Mouse (Mus musculus) c-Kit-positive CD71-positive TER-119-positive erythroid progenitor cells, embryonic 14.5 days (primary cell): Measurements from ENCODE around the gene Bicd2.
A peak's percentile ranks its signal among the peaks of the same experiment; 100 is the strongest.
"Not testable (repeated sequence)": the region's sequence is repeated elsewhere in the genome, so short reads cannot be mapped to it uniquely, and the experiment has no call there.

Experiments used
- DNase-seq: peaks from one replicate; pipeline ENCODE4 v3.0.0-alpha.2; 2013; ENCODE audit warnings: low spot score

Bicd2 gene

DNA sequence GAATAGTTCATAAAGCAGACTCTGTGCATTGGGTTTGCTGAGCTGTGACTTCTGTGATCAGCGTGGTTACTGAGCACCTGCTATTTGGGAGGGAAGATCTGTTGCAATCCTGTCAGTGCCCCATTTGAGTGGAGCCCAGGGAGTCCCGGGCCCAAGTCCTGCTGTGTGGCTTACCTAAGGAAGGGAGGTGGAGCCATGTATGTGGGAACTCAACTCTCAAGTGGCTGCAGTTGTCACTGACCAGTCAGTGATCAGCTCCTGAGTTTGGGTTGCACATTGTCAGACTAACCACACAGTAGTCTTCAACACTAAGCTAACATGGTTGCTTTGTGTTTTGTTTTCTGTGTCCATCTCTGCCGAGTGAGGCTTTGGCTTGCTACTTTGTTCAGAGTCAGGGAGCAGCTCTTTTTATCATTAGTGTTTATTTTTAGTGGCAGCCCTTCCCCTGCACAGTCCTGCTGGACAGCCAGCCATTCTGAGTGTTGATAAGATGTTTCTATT, 19.6 kb downstream of the Bicd2 start:
- DNase-seq, result no peak

DNA sequence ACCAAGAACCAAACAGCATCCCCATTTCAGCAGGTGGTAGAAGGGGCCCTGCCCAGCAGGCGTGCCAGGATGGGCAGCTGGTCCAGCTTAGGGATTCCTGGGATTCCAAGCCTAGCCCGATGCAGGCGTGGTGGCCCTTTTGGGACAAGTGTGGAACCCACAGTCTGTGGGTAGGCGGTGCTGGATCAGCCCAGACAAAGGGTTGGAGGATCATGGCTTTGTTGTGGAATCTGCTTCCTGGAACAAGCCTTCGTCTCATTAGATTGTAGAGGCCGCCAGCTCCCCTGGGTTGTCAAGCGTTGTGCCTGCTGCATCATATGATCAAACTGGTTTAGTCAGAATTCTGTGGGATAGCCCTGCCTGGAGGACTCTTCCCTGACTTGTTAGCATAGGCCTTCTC, 21.0 kb downstream of the Bicd2 start:
- DNase-seq, result no peak

DNA sequence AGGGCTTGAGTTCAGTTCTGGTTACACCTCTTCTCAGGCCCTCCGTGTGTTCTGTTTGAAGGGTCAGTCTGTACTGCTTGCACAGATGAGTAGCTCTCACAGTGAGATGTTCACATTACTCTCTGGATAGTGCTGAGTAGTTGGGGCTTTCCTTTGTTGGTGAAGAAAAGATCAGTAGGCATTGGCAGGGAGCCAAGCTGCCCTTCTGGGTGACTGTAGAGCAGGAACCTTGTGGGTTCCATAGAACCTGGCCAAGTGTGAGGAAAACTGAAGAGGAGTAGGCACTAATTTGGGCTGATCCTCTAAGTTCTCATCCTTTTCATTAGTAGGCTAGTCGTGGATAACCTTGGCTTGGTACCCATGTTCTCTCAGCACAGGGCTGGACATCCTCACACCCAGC, 21.4 kb downstream of the Bicd2 start:
- no peak for DNase-seq

DNA sequence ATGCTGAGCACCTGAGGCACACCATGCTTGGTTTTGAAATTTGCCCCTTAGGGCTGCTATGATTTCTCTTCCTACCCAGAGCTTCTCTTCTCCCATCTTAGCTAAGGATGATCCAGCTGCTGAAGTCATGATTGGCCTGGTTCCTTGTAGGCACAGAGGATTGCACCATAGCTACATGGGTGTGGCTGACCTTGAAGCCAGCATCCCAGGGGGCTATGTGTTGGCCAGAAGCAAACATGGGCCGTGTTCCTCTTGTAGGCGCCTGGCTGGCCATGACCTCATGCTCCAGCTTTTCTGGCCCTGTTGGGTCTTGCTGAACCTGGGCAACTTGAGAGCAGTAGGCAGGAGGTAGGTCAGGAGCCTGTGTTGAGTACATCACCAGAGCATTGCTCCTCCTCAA, 23.3 kb downstream of the Bicd2 start:
- DNase-seq, result no peak

DNA sequence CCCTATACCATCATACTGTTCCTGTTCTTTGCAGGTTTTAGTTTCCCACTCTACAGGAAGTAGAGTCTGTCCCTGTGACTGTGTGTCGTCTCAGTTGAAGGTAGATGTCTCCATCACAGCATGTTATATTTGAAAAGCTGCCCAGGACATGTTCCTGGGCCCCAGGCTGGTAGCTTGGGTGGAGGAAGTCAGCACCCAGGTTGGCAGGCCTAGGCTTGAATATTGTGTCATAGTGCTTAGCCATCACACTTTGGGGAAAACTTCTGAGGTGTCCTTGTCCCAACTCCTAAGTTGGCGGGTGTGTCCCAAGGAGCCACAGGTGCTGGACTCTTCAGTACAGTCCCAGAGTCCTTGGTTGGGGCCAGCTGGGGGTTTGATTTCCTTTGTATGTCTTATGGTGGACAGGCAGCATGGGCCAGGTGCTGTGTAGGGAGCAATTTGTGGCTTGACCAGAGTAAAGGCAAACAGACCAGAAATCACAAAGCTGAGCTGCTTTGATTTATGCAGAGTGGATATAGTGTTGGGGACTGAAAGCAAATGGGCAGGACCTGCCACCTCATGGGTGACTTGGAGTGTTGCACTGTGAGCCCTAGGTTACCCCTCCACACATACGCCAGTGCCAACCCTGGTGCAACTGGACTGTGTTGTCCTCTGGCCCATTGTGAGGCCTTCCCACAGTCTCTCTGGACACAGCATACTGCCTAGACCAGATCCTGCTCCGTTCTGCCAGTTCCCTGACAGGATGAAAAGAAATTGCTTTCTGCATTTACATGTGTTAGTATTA, 26.5 kb downstream of the Bicd2 start:
- DNase-seq, result no peak

DNA sequence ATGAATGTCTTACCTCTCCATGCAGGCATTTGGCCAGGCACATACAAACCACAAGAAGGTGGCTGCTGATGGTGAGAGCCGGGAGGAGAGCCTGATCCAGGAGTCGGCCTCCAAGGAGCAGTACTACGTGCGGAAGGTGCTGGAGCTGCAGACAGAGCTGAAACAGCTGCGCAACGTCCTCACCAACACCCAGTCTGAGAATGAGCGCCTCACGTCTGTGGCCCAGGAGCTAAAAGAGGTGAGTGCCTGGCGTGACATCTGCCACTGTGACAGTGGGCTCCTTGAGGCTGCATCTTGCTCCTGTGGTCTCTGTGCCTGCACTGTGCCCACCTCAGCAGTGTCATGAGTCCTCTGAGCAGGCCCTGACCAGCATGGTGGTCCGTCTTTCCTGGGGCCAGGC, 28.0 kb downstream of the Bicd2 start:
- DNase-seq, result no peak

DNA sequence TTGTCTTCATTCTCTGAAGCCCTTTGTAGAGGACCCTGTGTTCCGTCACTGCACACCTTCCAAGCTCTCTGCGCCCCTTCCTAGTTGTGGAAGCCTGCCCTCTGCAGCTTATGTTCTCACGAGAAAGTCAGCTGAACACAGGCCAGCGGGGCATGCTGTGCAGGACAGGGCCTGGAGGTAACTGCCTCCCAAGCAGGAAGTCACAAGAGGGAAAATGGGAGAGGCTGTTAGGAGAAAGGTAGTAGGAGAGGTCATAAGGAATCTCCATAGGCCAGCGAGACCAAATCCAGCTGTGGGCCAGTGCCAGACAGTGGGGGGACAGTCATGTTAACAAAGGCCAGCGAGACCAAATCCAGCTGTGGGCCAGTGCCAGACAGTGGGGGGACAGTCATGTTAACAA, 28.8 kb downstream of the Bicd2 start:
- not testable (repeated sequence) for DNase-seq

DNA sequence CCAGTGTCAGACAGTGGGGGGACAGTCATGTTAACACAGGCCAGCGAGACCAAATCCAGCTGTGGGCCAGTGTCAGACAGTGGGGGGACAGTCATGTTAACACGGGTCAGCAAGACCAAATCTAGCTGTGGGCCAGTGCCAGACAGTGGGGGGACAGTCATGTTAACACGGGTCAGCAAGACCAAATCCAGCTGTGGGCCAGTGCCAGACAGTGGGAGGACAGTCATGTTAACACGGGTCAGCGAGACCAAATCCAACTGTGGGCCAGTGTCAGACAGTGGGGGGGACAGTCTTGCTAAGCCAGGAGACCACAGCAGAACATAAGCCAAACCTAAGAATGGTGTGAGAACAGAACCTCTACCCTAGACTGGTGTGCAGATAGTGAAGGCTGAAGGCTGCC, 29.5 kb downstream of the Bicd2 start:
- not testable (repeated sequence) for DNase-seq

DNA sequence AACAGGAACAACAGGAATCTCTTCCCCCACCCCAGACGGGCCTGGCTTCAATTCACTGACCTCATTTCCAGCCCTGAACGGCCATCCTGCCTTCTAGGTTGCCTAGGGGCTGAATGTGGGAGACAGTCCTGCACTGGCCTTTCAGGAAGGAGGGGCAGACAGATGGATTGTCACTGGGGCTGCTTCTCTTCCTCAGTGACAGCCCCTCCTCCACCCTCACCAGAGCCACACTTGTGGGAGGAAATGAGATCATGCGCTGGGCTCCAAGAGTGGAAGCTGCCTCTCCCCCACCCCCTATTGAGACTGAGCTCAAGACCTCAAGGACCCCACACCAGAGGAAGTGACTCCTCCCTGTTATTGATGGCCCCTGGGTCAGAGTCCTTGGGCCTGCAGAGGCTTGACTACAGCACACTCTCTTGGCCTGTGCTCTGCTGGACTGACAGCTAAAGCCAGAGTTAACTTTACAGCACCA, 30.1 kb downstream of the Bicd2 start:
- DNase-seq, result no peak

DNA sequence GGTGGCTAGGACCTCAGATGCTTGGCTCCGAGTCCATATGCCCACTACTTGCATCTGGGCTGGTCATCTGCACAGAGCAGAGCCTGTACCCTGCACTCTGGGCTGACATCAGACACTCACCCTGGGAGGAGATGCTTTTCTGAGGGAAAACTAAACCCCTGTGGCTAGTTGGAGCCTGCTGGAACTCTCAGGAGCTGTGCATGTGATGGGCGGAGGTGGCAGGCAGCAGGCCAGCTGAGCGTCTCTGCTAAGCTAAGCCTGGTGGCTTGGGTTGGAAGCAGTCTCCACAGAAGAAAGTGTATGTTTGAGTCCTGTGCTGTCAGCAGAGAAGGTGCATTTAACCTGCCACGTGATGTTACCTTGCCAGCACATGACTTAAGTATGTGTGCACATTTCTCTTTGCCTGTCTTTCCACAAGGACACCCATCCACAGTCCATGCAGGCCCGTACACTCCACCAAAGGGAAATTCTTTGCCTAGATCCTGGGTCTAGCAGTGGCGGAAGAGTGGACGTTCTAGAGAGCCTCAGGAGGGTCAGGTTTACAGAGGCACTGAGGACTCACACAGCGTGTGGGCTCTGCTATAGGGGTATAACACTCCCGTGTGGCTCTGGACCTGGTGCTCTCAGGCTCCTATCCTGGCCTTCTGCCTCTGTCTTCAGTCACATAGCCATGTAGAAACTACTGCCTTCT, 31.1 kb downstream of the Bicd2 start:
- DNase-seq, result no peak

DNA sequence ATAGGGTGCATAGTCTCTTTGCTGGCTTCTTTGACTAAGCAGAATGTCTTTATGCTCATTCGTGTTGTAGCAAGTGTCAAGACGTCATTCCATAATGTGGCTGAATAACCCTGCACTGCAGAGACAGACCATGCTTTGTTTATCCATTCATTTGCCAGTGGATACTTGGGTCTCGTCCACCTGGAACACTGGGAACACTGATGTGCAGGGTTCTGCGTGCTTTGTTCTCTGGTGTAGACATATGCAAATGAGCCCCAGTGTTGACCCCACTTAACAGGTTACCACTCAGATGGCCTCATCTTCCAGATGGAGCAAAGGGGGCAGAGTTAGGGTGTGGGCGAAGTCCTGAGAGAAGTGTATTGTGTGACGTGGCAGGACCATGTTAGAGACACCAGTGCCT, 32.9 kb downstream of the Bicd2 start:
- no peak for DNase-seq

DNA sequence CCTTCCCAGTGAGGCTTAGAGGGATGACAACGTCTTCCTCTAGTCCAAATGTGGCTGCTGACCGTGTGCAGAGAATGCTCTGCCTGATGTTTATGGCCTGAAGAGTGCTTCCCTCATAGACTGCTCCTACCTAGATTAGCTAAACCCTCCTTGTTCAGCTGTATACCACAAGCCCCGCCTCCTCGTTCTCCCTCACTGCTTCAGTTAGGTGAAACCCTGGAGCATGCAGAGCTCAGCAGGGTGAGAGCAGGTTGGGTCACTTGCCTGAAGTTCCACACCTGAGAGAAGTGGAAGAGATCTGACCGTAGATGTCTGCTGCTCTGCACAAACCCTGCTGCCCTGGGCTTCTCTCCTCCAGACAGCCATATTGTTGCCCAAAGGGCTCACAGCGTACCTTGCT, 33.3 kb downstream of the Bicd2 start:
- no peak for DNase-seq

DNA sequence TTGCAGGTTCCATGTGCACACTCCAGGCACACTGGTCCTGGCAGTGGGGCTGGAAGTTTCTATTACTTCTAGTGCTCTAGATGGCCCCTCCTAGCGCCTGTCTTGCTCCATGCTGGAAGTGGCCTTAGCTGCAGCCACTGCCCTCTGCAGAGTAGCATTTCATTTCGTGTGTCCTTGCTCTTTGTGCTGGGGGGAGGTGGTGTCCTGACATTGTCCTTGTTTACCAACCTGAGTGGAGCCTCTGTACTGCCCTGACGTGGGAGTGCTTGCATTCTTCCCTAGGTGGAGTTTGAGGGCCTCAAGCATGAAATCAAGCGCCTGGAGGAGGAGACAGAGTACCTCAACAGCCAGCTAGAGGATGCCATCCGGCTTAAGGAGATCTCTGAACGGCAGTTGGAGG, 36.2 kb downstream of the Bicd2 start:
- DNase-seq, result no peak

DNA sequence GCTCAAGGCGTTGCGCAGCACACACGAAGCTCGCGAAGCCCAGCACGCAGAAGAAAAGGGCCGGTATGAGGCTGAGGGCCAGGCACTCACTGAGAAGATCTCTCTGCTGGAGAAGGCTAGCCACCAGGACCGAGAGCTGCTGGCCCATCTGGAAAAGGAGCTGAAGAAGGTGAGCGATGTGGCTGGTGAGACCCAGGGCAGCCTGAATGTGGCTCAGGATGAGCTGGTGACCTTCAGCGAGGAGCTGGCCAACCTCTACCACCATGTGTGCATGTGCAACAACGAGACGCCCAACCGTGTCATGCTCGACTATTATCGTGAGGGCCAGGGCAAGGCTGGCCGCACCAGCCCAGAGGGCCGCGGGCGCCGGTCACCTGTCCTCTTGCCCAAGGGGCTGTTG, 37.9 kb downstream of the Bicd2 start:
- no peak for DNase-seq

DNA sequence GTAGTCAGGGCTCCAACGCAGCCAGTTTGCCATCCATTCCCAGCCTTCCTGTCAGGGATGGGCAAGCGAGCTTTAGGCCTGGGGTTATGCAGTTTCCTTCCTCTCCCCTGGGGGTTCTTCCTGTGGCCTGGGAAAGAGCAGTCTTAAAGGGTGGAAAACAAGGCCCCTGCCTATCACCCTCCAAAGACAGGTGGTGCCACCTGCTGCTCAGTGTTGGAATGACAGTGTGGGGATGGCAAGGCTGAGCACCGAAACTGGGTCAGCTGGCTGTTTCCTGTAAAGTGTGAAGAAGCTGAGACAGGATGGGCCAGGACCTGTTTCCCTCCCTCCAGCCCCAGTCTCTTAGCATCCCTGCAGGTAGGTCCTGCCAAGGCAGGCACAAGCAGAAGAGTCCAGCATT, 39.8 kb downstream of the Bicd2 start:
- DNase-seq, result peak; percentile 67

DNA sequence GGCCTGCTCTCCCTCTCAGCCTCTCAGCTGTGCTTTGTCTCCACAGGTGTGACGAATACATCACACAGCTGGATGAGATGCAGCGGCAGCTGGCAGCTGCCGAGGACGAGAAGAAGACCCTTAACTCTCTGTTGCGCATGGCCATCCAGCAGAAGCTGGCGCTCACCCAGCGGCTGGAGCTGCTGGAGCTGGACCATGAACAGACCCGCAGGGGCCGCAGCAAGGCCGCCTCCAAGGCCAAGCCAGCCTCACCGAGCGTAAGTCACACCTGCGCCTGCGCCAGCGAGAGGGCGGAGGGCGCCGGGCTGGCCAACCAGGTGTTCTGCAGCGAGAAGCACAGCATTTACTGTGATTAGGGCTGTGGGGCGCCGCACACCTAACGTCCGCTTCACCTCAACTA, 41.6 kb downstream of the Bicd2 start:
- no peak for DNase-seq

DNA sequence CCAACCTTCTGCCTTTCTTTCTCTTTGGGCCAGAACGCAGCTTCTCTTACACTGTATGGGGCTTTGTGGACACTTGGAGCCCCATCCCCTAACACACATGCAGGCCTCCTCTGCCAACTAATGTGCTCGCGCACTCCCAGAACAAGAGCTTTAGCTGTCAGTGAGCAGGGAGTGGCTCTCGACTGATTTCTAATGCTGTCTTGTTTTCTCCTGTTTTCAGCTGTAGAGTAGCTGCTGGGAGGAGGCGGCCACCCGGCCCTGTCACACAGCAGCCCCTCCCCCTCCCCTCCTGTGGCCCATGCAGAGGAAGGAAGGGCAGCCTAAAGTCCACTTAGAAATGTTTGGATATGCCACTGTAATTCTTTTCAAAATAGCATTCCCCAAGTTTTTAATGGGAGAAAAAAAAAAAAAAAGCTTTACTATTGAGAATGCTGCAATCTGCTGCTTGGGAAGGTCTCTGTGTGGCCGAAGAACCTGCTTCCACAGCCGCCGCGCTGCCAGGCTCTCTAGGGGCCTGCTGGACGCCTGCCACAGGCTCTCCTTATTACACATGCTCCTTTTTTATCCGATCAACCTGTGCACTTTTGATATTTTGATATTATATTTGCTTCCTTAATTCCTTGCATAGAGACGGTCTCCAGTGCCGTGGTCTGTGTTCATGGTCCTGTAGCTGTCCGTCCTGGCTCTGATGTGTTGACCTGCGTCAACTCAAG, 43.5 kb downstream of the Bicd2 start:
- DNase-seq, result no peak

DNA sequence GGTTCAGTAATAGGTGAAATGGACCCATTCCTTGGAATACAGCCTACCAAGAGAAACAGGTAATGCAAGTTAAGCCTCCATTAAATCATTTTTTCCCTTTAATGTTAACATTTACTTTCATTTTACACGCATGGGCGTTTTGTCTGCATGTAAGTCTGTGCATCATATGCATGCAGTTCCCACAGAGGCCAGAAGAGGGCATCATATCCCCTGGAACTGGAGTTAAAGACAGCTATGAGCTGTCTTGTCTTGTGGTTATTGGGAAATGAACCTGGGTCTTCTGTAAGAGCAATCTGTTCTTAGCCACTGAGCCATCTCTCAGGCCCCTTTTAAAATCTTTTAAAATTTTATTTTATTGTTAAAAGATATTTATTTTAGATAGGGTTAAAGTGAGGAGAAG, 50.0 kb downstream of the Bicd2 start:
- DNase-seq, result peak; percentile 33

DNA sequence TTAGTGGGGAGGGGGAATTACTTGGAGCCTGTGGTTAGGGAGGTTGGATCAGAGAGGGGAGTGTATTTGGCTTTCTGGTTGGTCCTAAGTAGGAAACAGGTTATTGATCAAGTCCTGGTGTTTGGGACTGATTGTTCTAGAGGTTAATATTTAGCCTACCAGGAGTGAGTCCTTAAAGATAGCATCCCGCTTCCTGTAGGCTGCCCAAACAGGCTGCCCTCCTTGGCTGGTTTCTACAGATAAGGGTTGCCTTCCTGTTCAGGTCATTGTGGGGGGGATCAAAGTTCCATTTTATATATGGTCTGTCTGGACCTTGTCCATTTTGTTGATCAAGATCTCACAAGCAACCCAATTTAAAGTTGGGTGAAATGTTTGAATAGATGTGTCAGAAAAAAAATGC, 52.2 kb downstream of the Bicd2 start:
- DNase-seq, result no peak

DNA sequence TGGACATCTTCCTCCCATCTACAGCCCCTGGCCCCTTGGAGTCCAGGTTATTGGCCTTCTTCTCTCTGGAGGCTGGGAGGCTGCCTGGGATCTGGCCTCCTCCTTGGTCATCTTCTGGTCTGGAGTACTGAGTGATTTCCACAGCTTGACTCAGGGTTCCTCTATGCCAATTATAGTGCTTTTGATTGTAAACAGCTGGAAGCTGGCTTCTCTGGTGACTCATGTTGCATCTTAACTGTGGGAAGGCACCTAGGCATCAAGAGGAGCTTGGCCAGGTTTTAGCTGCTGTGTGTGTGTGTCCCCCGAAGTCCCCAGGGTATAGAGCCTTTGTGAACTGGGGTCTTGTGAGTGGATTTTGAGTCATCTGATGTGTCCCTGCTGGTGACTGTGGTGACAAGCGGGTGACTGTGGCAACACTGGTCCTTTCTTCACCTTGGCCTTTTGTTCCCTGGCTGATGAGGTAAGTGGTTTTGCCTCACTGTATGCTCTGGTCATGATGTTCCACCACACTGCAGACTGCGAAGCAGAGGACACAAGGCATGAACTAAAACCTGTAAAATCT, 53.6 kb downstream of the Bicd2 start:
- no peak for DNase-seq

DNA sequence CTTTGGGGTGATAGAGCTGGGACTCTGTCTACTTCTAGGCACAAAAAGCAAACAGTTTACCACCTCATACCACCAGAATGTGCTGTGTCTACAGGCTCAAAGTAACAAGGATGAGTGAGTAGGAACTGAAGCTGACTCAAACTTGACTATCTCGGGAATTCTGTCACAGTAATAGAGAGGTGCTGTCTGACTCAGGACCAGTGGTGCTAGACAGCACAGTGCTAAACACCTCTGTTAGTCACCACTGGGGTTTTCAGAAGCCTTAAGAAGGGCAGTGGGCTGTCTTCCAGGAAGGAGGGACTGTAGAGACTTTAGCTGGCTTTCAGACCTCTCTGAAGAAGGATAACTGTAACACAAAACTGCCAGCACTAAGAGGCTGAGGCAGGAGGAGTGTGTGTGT, 55.4 kb downstream of the Bicd2 start:
- DNase-seq, result no peak

DNA sequence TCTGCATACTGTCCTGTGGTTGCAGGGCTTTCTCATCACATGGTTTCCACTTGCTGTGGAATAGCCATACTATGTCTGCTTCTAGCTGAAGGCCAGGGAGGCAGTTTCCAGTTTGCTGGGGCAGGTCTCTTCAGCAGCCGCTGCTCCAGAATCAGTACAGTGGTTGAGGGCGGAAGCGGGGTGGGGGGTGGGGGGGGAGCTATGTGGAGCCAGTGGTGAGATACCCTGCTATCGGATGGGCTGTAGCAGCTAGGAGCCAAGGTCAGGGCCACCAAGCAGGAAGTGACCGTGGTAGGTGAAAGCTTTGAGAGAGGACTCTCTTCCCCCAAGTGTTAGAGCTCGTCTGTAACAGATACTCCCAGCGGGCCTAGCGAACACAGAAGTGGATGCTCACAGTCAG, 56.8 kb downstream of the Bicd2 start:
- no peak for DNase-seq

DNA sequence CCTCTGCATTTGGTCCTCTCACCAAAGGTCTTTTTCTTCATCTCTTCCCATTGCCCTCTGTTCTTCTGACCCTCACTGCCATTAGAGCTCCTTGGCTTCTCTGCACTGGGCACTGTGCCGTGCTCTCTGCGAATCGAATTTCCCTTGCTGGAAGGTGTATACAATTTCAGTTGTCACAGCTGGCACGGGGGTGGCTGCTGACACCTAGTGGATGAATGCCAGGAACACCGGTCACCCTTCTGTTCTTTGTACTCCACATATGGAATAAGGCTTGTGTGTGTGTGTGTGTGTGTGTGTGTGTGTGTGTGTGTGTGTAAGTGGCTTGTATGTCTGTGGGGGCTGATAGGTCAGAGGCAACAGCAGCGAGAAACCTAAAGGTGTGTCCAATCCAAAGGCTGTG, 58.8 kb downstream of the Bicd2 start:
- DNase-seq, result no peak
